Mouse (Mus musculus): ENCODE measurements around the gene Ptprn2. TPM values are rescaled to one million over a fixed set of nuclear protein-coding genes. Genes with fewer than 3 reads are reported as not detected.

The Ptprn2 gene
- total and polyA plus RNA-seq, 3 experiments = 0.17 TPM; not detected in 2

GRCm38 (mm10) chr12:117268543-117269172 is 783.1 kb downstream of the Ptprn2 start:
- Histone ChIP-seq H3K79me2 (replicated peaks; ENCODE audit: control insufficient read depth, extremely low read depth, insufficient read depth, poor library complexity, severe bottlenecking) (no peaks in the 10 kb centered on the region), H3K4me1 (ENCODE audit: control insufficient read depth in 1 of 2, insufficient read depth in 2 of 2) (peaks cover 0 to 2% of the 10 kb centered on the region in 2 experiments; a peak in 1 of 4 replicates), H3K27me3 (replicated peaks) (no peaks in the 10 kb centered on the region), H3K9ac (ENCODE audit: insufficient read depth, low read depth) (no peak overlapping the region), H3K4me2 (ENCODE audit: insufficient read depth, low read depth, poor library complexity, severe bottlenecking) (no peak overlapping the region), H3K4me3 (replicated peaks in 1 of 3; ENCODE audit: low read depth in 2 of 3, low read length in 2 of 3, poor library complexity in 1 of 3) (no peak overlapping the region), H3K27ac (ENCODE audit: insufficient read depth, low read depth) (no peak overlapping the region), H3K36me3 (replicated peaks in 1 of 2; ENCODE audit: control insufficient read depth in 1 of 2, insufficient read depth in 1 of 2, low read length in 1 of 2) (no peaks in the 10 kb centered on the region), H3K9me3 (replicated peaks; ENCODE audit: low read length) (no peaks in the 10 kb centered on the region)
- no peak for DNase-seq (ENCODE audit: extremely low read depth)
- TF ChIP-seq IRF4 (IDR thresholded peaks at IDR 0.05; ENCODE audit: low read depth, low read length) = no peak
- no peak for TF ChIP-seq NELFE (IDR thresholded peaks at IDR 0.05; ENCODE audit: low read depth, low read length)
- TF ChIP-seq ELF1 (IDR thresholded peaks at IDR 0.05; ENCODE audit: low read depth, low read length) = no peak
- TF ChIP-seq ZC3H11A (IDR thresholded peaks at IDR 0.05; ENCODE audit: low read depth, low read length) = no peak
- no peak for TF ChIP-seq EP300 (IDR thresholded peaks at IDR 0.05; ENCODE audit: low read length)
- no peak for TF ChIP-seq SIN3A (IDR thresholded peaks at IDR 0.05; ENCODE audit: low read length)
- no peak for TF ChIP-seq MXI1 (IDR thresholded peaks at IDR 0.05; ENCODE audit: low read depth, low read length)
- TF ChIP-seq RAD21 (IDR thresholded peaks at IDR 0.05; ENCODE audit: low read depth, low read length) = no peak
- no peak for TF ChIP-seq UBTF (IDR thresholded peaks at IDR 0.05; ENCODE audit: low read depth, low read length)
- no peak for TF ChIP-seq MAFK (IDR thresholded peaks at IDR 0.05; ENCODE audit: insufficient replicate concordance, low read length)
- dilution Hi-C loops (cut with MboI; ENCODE audit: extremely low pct_ligation_motif_present, extremely low pct_unique_long_range_greater_than_20kb, low sequenced_read_pairs) (no loop called here), in situ Hi-C loops (cut with MboI; ENCODE audit: low pct_ligation_motif_present, low pct_unique_long_range_greater_than_20kb, low sequenced_read_pairs) (no loop called here)

DNA sequence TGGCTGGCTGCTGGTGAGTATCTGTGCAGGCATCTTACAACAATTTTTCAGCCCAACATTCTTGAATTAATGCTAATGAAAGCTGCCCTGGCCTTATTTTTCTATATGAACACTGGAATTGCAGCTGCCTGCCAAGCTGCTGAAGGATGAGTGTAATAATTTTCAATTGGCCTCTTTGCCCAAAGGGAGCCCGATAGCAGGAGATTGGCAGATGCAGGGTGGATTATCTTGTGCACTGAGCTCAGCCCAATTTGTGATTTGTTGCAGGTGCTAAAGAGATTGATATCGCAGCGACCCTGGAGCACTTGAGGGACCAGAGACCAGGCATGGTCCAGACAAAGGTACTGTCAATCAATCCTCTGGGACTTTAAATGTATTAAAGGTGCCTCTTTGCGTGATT is 783.8 kb downstream of the Ptprn2 start:
- Histone ChIP-seq H3K9ac (ENCODE audit: insufficient read depth, low read depth) (no peak overlapping the region), H3K4me1 (ENCODE audit: control insufficient read depth in 1 of 2, insufficient read depth in 2 of 2) (peaks cover 0 to 2% of the 10 kb centered on the region in 2 experiments; a peak in 1 of 4 replicates), H3K79me2 (replicated peaks; ENCODE audit: control insufficient read depth, extremely low read depth, insufficient read depth, poor library complexity, severe bottlenecking) (no peaks in the 10 kb centered on the region), H3K4me2 (ENCODE audit: insufficient read depth, low read depth, poor library complexity, severe bottlenecking) (no peak overlapping the region), H3K27me3 (replicated peaks) (no peaks in the 10 kb centered on the region), H3K9me3 (replicated peaks; ENCODE audit: low read length) (no peaks in the 10 kb centered on the region), H3K4me3 (replicated peaks in 1 of 3; ENCODE audit: low read depth in 2 of 3, low read length in 2 of 3, poor library complexity in 1 of 3) (no peak overlapping the region), H3K36me3 (replicated peaks in 1 of 2; ENCODE audit: control insufficient read depth in 1 of 2, insufficient read depth in 1 of 2, low read length in 1 of 2) (no peaks in the 10 kb centered on the region), H3K27ac (ENCODE audit: insufficient read depth, low read depth) (no peak overlapping the region)
- no peak for DNase-seq (ENCODE audit: extremely low read depth)
- TF ChIP-seq ELF1 (IDR thresholded peaks at IDR 0.05; ENCODE audit: low read depth, low read length) (no peak), ZKSCAN1 (IDR thresholded peaks at IDR 0.05; ENCODE audit: borderline replicate concordance, low read depth, low read length) (no peak), CHD1 (IDR thresholded peaks at IDR 0.05; ENCODE audit: low read depth, low read length) (no peak), MYC (IDR thresholded peaks at IDR 0.05; ENCODE audit: low read depth, low read length) (no peak), MXI1 (IDR thresholded peaks at IDR 0.05; ENCODE audit: low read depth, low read length) (no peak), CTCF (conservative IDR thresholded peaks at IDR 0.05 in 1 of 2, IDR thresholded peaks at IDR 0.05 in 1 of 2; ENCODE audit: low read depth in 2 of 2, low read length in 2 of 2) (no peak), JUN (IDR thresholded peaks at IDR 0.05; ENCODE audit: insufficient read depth, low read depth, low read length) (no peak), UBTF (IDR thresholded peaks at IDR 0.05; ENCODE audit: low read depth, low read length) (no peak), SIN3A (IDR thresholded peaks at IDR 0.05; ENCODE audit: low read length) (no peak), MAFK (IDR thresholded peaks at IDR 0.05; ENCODE audit: insufficient replicate concordance, low read length) (no peak), EP300 (IDR thresholded peaks at IDR 0.05; ENCODE audit: low read length) (no peak), CHD2 (IDR thresholded peaks at IDR 0.05; ENCODE audit: low read length) (no peak), TBP (conservative IDR thresholded peaks at IDR 0.05; ENCODE audit: low read depth, low read length) (no peak), RCOR1 (conservative IDR thresholded peaks at IDR 0.05; ENCODE audit: low read depth, low read length) (no peak), POLR2AphosphoS2 (IDR thresholded peaks at IDR 0.05; ENCODE audit: low read depth, low read length) (no peak), NELFE (IDR thresholded peaks at IDR 0.05; ENCODE audit: low read depth, low read length) (no peak), MEF2A (IDR thresholded peaks at IDR 0.05; ENCODE audit: borderline replicate concordance, low read depth, low read length) (no peak), HCFC1 (IDR thresholded peaks at IDR 0.05; ENCODE audit: low read depth, low read length) (no peak), USF1 (IDR thresholded peaks at IDR 0.05; ENCODE audit: low read depth, low read length) (no peak)
- in situ Hi-C loops (cut with MboI; ENCODE audit: low pct_ligation_motif_present, low pct_unique_long_range_greater_than_20kb, low sequenced_read_pairs) = no loop called here
- dilution Hi-C loops (cut with MboI; ENCODE audit: extremely low pct_ligation_motif_present, extremely low pct_unique_long_range_greater_than_20kb, low sequenced_read_pairs) = no loop called here
